Mouse (Mus musculus) C2C12 (cell line): ENCODE measurements around the gene Gm43738. TPM values are rescaled to one million over a fixed set of nuclear protein-coding genes. Genes with fewer than 3 reads are reported as not detected.

ENCODE experiments used
- H3K27me3 ChIP-seq: one replicate; pipeline ENCODE4 v1.6.1; 2011; ENCODE audit not compliant: control insufficient read depth, insufficient read depth, insufficient read length
- H3K36me3 ChIP-seq: one replicate; pipeline ENCODE4 v1.6.1; 2011; ENCODE audit not compliant: control insufficient read depth, insufficient read depth
- H3K4me3 ChIP-seq: one replicate; pipeline ENCODE4 v1.5.1; 2011; ENCODE audit warnings: mild to moderate bottlenecking, control low read depth; ENCODE audit not compliant: poor library complexity, insufficient read depth, severe bottlenecking
- H3K79me2 ChIP-seq: one replicate; pipeline ENCODE4 v1.6.1; 2011; ENCODE audit not compliant: control insufficient read depth, insufficient read depth
- H3K79me3 ChIP-seq: one replicate; pipeline ENCODE4 v1.6.1; 2011; ENCODE audit warnings: low read depth, control low read depth
- H3ac ChIP-seq: one replicate; pipeline ENCODE3; 2011; ENCODE audit warnings: low read depth; ENCODE audit not compliant: control insufficient read depth, insufficient read length
- CEBPB ChIP-seq: IDR thresholded peaks from one replicate; pipeline ENCODE4 v1.6.1; 2011; ENCODE audit warnings: low read depth, mild to moderate bottlenecking, control low read depth, moderate library complexity
- CTCF ChIP-seq: IDR thresholded peaks from one replicate; pipeline ENCODE4 v1.5.1; 2011; ENCODE audit not compliant: control insufficient read depth, insufficient read depth, insufficient read length
- FOSL1 ChIP-seq: IDR thresholded peaks from one replicate; pipeline ENCODE4 v1.8.0; 2011; ENCODE audit warnings: mild to moderate bottlenecking, low read length; ENCODE audit not compliant: poor library complexity, insufficient read depth, severe bottlenecking
- MAX ChIP-seq: IDR thresholded peaks from one replicate; pipeline ENCODE4 v1.6.1; 2011; ENCODE audit warnings: mild to moderate bottlenecking, control low read depth
- MYOD1 ChIP-seq: IDR thresholded peaks from one replicate; pipeline ENCODE4 v1.6.1; 2011; ENCODE audit warnings: low read depth; ENCODE audit not compliant: control insufficient read depth, insufficient read length
- MYOG ChIP-seq: IDR thresholded peaks from one replicate; pipeline ENCODE4 v1.6.1; 2011; ENCODE audit not compliant: control insufficient read depth, insufficient read length; ENCODE audit errors: extremely low read depth
- USF1 ChIP-seq: IDR thresholded peaks from one replicate; pipeline ENCODE4 v1.6.1; 2011; ENCODE audit warnings: low read depth, mild to moderate bottlenecking, control low read depth, moderate library complexity
- polyA plus RNA-seq: library from polyadenylated mRNA; unstranded; fragments of >200 nt; fragmentation: generic; extraction: Trizol; gene quantifications from one replicate; pipeline ENCODE4 v1.2.1, GENCODE M21; 2012; ENCODE audit warnings: missing spikeins

Gm43738 gene
- polyA plus RNA-seq, 1 experiment = 0.02 TPM

GRCm38 (mm10) chr3:89129908-89130307 lies 29.0 kb upstream of the Gm43738 start:
- H3K36me3 ChIP-seq = no peaks in the 10 kb centered on the region
- no peak overlapping the region for H3ac ChIP-seq
- TF ChIP-seq MAX = no peak
- TF ChIP-seq FOSL1 = no peak
- TF ChIP-seq MYOD1 = no peak
- no peak for TF ChIP-seq CTCF
- no peak for TF ChIP-seq MYOG
- TF ChIP-seq CEBPB = no peak
- no peak for TF ChIP-seq USF1
- H3K27me3 ChIP-seq = peaks cover 58% of the 10 kb centered on the region
- no peaks in the 10 kb centered on the region for H3K79me3 ChIP-seq
- H3K4me3 ChIP-seq = no peak overlapping the region
- H3K79me2 ChIP-seq = no peaks in the 10 kb centered on the region

GRCm38 (mm10) chr3:89125981-89126380 lies 25.1 kb upstream of the Gm43738 start:
- Histone ChIP-seq H3K27me3 (peaks cover 27% of the 10 kb centered on the region), H3K79me3 (no peaks in the 10 kb centered on the region), H3K79me2 (no peaks in the 10 kb centered on the region), H3K36me3 (no peaks in the 10 kb centered on the region), H3ac (no peak overlapping the region), H3K4me3 (no peak overlapping the region)
- no peak for TF ChIP-seq MYOD1
- TF ChIP-seq CTCF = no peak
- no peak for TF ChIP-seq MYOG
- no peak for TF ChIP-seq CEBPB
- no peak for TF ChIP-seq FOSL1
- TF ChIP-seq MAX = no peak
- TF ChIP-seq USF1 = no peak

- no peak for TF ChIP-seq MAX
- no peak for TF ChIP-seq CTCF
- no peak for TF ChIP-seq CEBPB
- TF ChIP-seq FOSL1 = no peak
- TF ChIP-seq USF1 = no peak
- TF ChIP-seq MYOG = no peak
- no peak for TF ChIP-seq MYOD1
Observed at GRCm38 (mm10) chr3:89124241-89124640, 23.3 kb upstream of the Gm43738 start.

GRCm38 (mm10) chr3:89123313-89123712 lies 22.4 kb upstream of the Gm43738 start:
- Histone ChIP-seq H3K79me2 (no peaks in the 10 kb centered on the region), H3K4me3 (no peak overlapping the region), H3ac (no peak overlapping the region), H3K36me3 (no peaks in the 10 kb centered on the region), H3K79me3 (no peaks in the 10 kb centered on the region), H3K27me3 (peaks cover 21% of the 10 kb centered on the region)
- TF ChIP-seq CTCF (no peak), MYOD1 (no peak), FOSL1 (no peak), MYOG (no peak), MAX (no peak), USF1 (no peak)

More at GRCm38 (mm10) chr3:89124241-89124640, 23.3 kb upstream of the Gm43738 start:
- Histone ChIP-seq H3K4me3 (no peak overlapping the region), H3K27me3 (peaks cover 30% of the 10 kb centered on the region), H3ac (no peak overlapping the region), H3K36me3 (no peaks in the 10 kb centered on the region), H3K79me2 (no peaks in the 10 kb centered on the region), H3K79me3 (no peaks in the 10 kb centered on the region)

- peak; percentile 31 for TF ChIP-seq CTCF
- no peak for TF ChIP-seq MAX
- no peak for TF ChIP-seq MYOD1
- TF ChIP-seq MYOG = no peak
- TF ChIP-seq CEBPB = no peak
- TF ChIP-seq FOSL1 = no peak
- no peaks in the 10 kb centered on the region for H3K36me3 ChIP-seq
- H3K79me3 ChIP-seq = no peaks in the 10 kb centered on the region
- H3ac ChIP-seq = no peak overlapping the region
- no peak overlapping the region for H3K4me3 ChIP-seq
- H3K27me3 ChIP-seq = peaks cover 12% of the 10 kb centered on the region
- H3K79me2 ChIP-seq = no peaks in the 10 kb centered on the region
Observed at GRCm38 (mm10) chr3:89115522-89115921, 14.6 kb upstream of the Gm43738 start.

- Histone ChIP-seq H3K36me3 (no peaks in the 10 kb centered on the region), H3K79me3 (no peaks in the 10 kb centered on the region), H3ac (no peak overlapping the region), H3K4me3 (no peak overlapping the region), H3K27me3 (peaks cover 6% of the 10 kb centered on the region), H3K79me2 (no peaks in the 10 kb centered on the region)
- TF ChIP-seq CTCF (no peak), CEBPB (no peak), MYOG (no peak), MYOD1 (no peak), MAX (no peak), USF1 (no peak), FOSL1 (no peak)
Observed at GRCm38 (mm10) chr3:89113058-89113457, 12.2 kb upstream of the Gm43738 start.
